ENCODE assay signal across 9 mouse cellular contexts in the genomic region with DNA sequence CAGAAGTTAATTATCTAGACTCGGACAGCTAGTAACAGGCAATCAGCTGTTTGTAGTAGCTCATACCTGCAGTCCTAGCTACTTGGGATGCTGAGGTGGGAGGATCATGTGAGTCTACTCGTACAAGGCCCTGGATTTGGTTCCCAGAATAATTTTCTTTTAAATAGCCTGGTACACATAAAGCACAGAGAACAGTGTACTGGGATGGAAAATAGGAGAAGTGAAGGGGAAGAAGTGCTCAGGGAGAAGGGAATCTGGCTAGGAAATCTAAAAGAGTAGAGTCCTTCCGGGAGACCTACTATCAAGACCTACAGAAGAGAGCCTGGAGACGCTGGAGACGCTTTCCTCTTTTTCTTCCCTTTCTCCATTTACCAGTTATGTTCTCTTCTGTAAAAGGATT. TPM values are rescaled to one million over a fixed set of nuclear protein-coding genes. Genes with fewer than 3 reads are reported as not detected.
A peak's percentile ranks its signal among the peaks of the same experiment; 100 is the strongest.
DNase-seq lines count a peak whose midpoint lies in the region; ATAC-seq and TF ChIP-seq lines count a peak whose summit lies in the region.
"Had no signal": no experiment of that assay in that cellular context is flagged by ENCODE, and none has a peak within 500 bp of the region (broad histone marks: within the 10 kb centered on the region; RNA-seq: fewer than 3 reads in every experiment).

No protein-coding gene starts in this region.

- H3K27ac ChIP-seq in layer of hippocampus, adult 2 months: peak overlapping the region; percentile 99
- H3K27ac ChIP-seq in embryonic fibroblast, embryonic 13.5 days (ENCODE audit: insufficient read depth, low read length): peak overlapping the region; percentile 67
- no peak overlapping the region for H3K27ac ChIP-seq in intestine, postnatal 0 days (ENCODE audit: low read depth, low read length)
- H3K27ac ChIP-seq in neural tube, embryonic 12.5 days: no peak overlapping the region

- 0 out of 2 replicates have a peak overlapping the region, but pooled peaks have one; percentile 27 for H3K9ac ChIP-seq in intestine, postnatal 0 days (ENCODE audit: low read depth, low read length)
- H3K9ac ChIP-seq in neural tube, embryonic 12.5 days: 0 out of 2 replicates have a peak overlapping the region, but pooled peaks have one; percentile 26

- no peak for DNase-seq in layer of hippocampus, adult 2 months (ENCODE audit: low spot score in 2 of 2)
- no peak for DNase-seq in layer of hippocampus, adult 9-11 months
- DNase-seq in embryo, embryonic 11 days: no peak
- DNase-seq in embryo, embryonic 10 days (ENCODE audit: low spot score): no peak
- DNase-seq in adrenal gland, adult 18-20 months (ENCODE audit: low spot score in 2 of 2): no peak
- DNase-seq: kidney, adult 2 months had no signal

- TF ChIP-seq POLR2A in embryonic fibroblast, embryonic 13.5 days (IDR thresholded peaks at IDR 0.05; ENCODE audit: low read depth, low read length): no peak

- peak overlapping the region; percentile 53 for H3K4me3 ChIP-seq in layer of hippocampus, adult 2 months
- H3K4me3 ChIP-seq in embryonic fibroblast, embryonic 13.5 days (ENCODE audit: insufficient read depth, low read length): no peak overlapping the region
- peak overlapping the region; percentile 28 for H3K4me3 ChIP-seq in intestine, postnatal 0 days (ENCODE audit: low read depth, low read length)
- 0 out of 2 replicates have a peak overlapping the region, but pooled peaks have one; percentile 29 for H3K4me3 ChIP-seq in neural tube, embryonic 12.5 days

- H3K4me2 ChIP-seq in intestine, postnatal 0 days (replicated peaks; ENCODE audit: low read depth): peak overlapping the region; percentile 67
- peak overlapping the region; percentile 78 for H3K4me2 ChIP-seq in neural tube, embryonic 12.5 days (replicated peaks)

- TF ChIP-seq CTCF in layer of hippocampus, adult 2 months (conservative IDR thresholded peaks at IDR 0.05): no peak
- no peak for TF ChIP-seq CTCF in embryonic fibroblast, embryonic 13.5 days (IDR thresholded peaks at IDR 0.05; ENCODE audit: borderline replicate concordance, insufficient read depth, low read length)
- TF ChIP-seq CTCF in intestine, postnatal 0 days (IDR thresholded peaks at IDR 0.05; ENCODE audit: low read depth): no peak

- H3K4me1 ChIP-seq in embryonic fibroblast, embryonic 13.5 days (ENCODE audit: control insufficient read depth, insufficient read depth, low read length): peaks cover 8% of the 10 kb centered on the region
- 0 out of 2 replicates have a peak, but pooled peaks cover 7% of the 10 kb centered on the region for H3K4me1 ChIP-seq in intestine, postnatal 0 days (replicated peaks; ENCODE audit: control insufficient read depth, insufficient read depth, low read length)
- H3K4me1 ChIP-seq in neural tube, embryonic 12.5 days: peaks cover 19% of the 10 kb centered on the region

- H3K27me3 ChIP-seq in intestine, postnatal 0 days (replicated peaks; ENCODE audit: control insufficient read depth, insufficient read depth, low read length): no peaks in the 10 kb centered on the region
- no peaks in the 10 kb centered on the region for H3K27me3 ChIP-seq in neural tube, embryonic 12.5 days (replicated peaks)

- WGBS in intestine, postnatal 0 days: 44% methylated on average over 5 of the region's 5 CpGs
- 43% methylated on average over 5 of the region's 5 CpGs for WGBS in neural tube, embryonic 12.5 days

- H3K9me3 ChIP-seq in intestine, postnatal 0 days (ENCODE audit: control insufficient read depth): no peaks in the 10 kb centered on the region
- no peaks in the 10 kb centered on the region for H3K9me3 ChIP-seq in neural tube, embryonic 12.5 days

- H3K36me3 ChIP-seq in intestine, postnatal 0 days (ENCODE audit: control insufficient read depth, insufficient read depth): no peaks in the 10 kb centered on the region
- H3K36me3 ChIP-seq in neural tube, embryonic 12.5 days: no peaks in the 10 kb centered on the region

- no peak for ATAC-seq in intestine, postnatal 0 days
- ATAC-seq in neural tube, embryonic 12.5 days (ENCODE audit: low FRiP score, low read depth): no peak

RNA-seq across cellular contexts. Expression of gene Taok1, which starts 16.4 kb away (rescaled TPM):
- 100 to 1,000 TPM; 112 to 114 TPM for total RNA-seq in layer of hippocampus, adult 2 months (2021)
- polyA plus RNA-seq in embryonic fibroblast, embryonic 13.5 days (2011; ENCODE audit: insufficient read length, low read depth, missing spikeins): 62.1 and 64.5 TPM in 2 replicates
- polyA plus RNA-seq in intestine, postnatal 0 days (2015; fragmentation: Nextera tagmentation; extraction: Ambion mirVana): 8.6 and 9.3 TPM in 2 replicates
- 18.5 and 19.8 TPM in 2 replicates for polyA plus RNA-seq in neural tube, embryonic 12.5 days (2016; fragmentation: Nextera tagmentation; extraction: Ambion mirVana)
- total RNA-seq in adrenal gland, adult 18-20 months (2021): 10 to 100 TPM; 47.6 to 51.3 TPM

Comparison
In these comparisons a context has a peak if more than half of its experiments do, and no peak if none do; other contexts are left out.
1. H3K27ac ChIP-seq: peak in layer of hippocampus, adult 2 months (single experiment) and embryonic fibroblast, embryonic 13.5 days (single experiment); none in intestine, postnatal 0 days (single experiment) and neural tube, embryonic 12.5 days (single experiment).